Mouse (Mus musculus) CH12.LX (cell line): ENCODE results near the gene Srgap1. TPM values are rescaled to one million over a fixed set of nuclear protein-coding genes. Genes with fewer than 3 reads are reported as not detected.

Source experiments
- DNase-seq: peaks from one replicate; pipeline ENCODE4 v3.0.0-alpha.2; 2013; ENCODE audit errors: extremely low read depth
- H3K27ac ChIP-seq: 2 replicates; pipeline ENCODE4 v1.5.1; 2012; ENCODE audit warnings: low read depth, mild to moderate bottlenecking, control low read depth, moderate library complexity; ENCODE audit not compliant: insufficient read depth
- H3K27me3 ChIP-seq: replicated peaks from 2 replicates; pipeline ENCODE3; 2012; ENCODE audit warnings: inconsistent platforms
- H3K36me3 ChIP-seq, 2 experiments: replicated peaks in 1 of 2; 2 replicates each; pipeline versions ENCODE3 to v1.6.1; 2012; ENCODE audit warnings: inconsistent platforms in 1 of 2, low read length in 1 of 2, mild to moderate bottlenecking in 1 of 2, mixed read lengths in 1 of 2, moderate library complexity in 1 of 2; ENCODE audit not compliant: control insufficient read depth in 1 of 2, insufficient read depth in 1 of 2
- H3K4me1 ChIP-seq, 2 experiments: 2 replicates each; pipeline ENCODE4 v1.6.1; 2012; ENCODE audit warnings: inconsistent platforms in 1 of 2, moderate library complexity in 1 of 2; ENCODE audit not compliant: insufficient read depth in 2 of 2, control insufficient read depth in 1 of 2
- H3K4me2 ChIP-seq: 2 replicates; pipeline ENCODE4 v1.6.1; 2012; ENCODE audit warnings: low read depth, mild to moderate bottlenecking, control low read depth; ENCODE audit not compliant: poor library complexity, insufficient read depth, severe bottlenecking
- H3K4me3 ChIP-seq, 3 experiments: fragments of 150-350 bp in 1 of 3; sonication (generic) in 1 of 3; replicated peaks in 1 of 3; 2 replicates each; pipeline versions ENCODE3 to v1.5.1; 2011 to 2012; ENCODE audit warnings: low read depth in 2 of 3, low read length in 2 of 3, mild to moderate bottlenecking in 2 of 3, moderate library complexity in 2 of 3, control low read depth in 1 of 3, improper control_type of control experiment in 1 of 3, inconsistent platforms in 1 of 3, mixed read lengths in 1 of 3; ENCODE audit not compliant: poor library complexity in 1 of 3
- H3K79me2 ChIP-seq: replicated peaks from 2 replicates; pipeline ENCODE4 v1.6.1; 2012; ENCODE audit warnings: mild to moderate bottlenecking, moderate library complexity; ENCODE audit not compliant: control insufficient read depth, poor library complexity, insufficient read depth, severe bottlenecking; ENCODE audit errors: extremely low read depth
- H3K9ac ChIP-seq: 2 replicates; pipeline ENCODE4 v1.6.1; 2012; ENCODE audit warnings: low read depth, mild to moderate bottlenecking, control low read depth, moderate library complexity; ENCODE audit not compliant: insufficient read depth
- H3K9me3 ChIP-seq: replicated peaks from 2 replicates; pipeline ENCODE3; 2012; ENCODE audit warnings: low read length, inconsistent platforms, mixed read lengths
- BHLHE40 ChIP-seq: IDR thresholded peaks from 2 replicates; pipeline ENCODE4 v1.6.1; 2011; ENCODE audit warnings: mild to moderate bottlenecking, low read depth, low read length, improper control_type of control experiment
- E2F4 ChIP-seq: IDR thresholded peaks from 2 replicates; pipeline ENCODE4 v1.6.1; 2011; ENCODE audit warnings: low read depth, low read length, improper control_type of control experiment; ENCODE audit not compliant: insufficient replicate concordance
- ELF1 ChIP-seq: IDR thresholded peaks from 2 replicates; pipeline ENCODE4 v1.6.1; 2014; ENCODE audit warnings: low read depth, mild to moderate bottlenecking, inconsistent platforms, low read length, improper control_type of control experiment
- EP300 ChIP-seq: IDR thresholded peaks from 2 replicates; pipeline ENCODE4 v1.6.1; 2011; ENCODE audit warnings: low read length, improper control_type of control experiment
- ETS1 ChIP-seq: conservative IDR thresholded peaks from 2 replicates; pipeline ENCODE4 v1.6.1; 2012; ENCODE audit warnings: low read depth, mild to moderate bottlenecking, inconsistent platforms, low read length, improper control_type of control experiment, moderate library complexity
- HCFC1 ChIP-seq: IDR thresholded peaks from 2 replicates; pipeline ENCODE4 v1.6.1; 2012; ENCODE audit warnings: low read depth, mild to moderate bottlenecking, inconsistent platforms, low read length, improper control_type of control experiment
- IRF4 ChIP-seq: IDR thresholded peaks from 2 replicates; pipeline ENCODE4 v1.6.1; 2014; ENCODE audit warnings: low read depth, mild to moderate bottlenecking, inconsistent platforms, low read length, improper control_type of control experiment
- JUN ChIP-seq: IDR thresholded peaks from 2 replicates; pipeline ENCODE4 v1.6.1; 2011; ENCODE audit warnings: low read depth, mild to moderate bottlenecking, low read length, improper control_type of control experiment, moderate library complexity; ENCODE audit not compliant: insufficient read depth
- JUND ChIP-seq: conservative IDR thresholded peaks from 2 replicates; pipeline ENCODE4 v1.6.1; 2011; ENCODE audit warnings: low read depth, low read length, improper control_type of control experiment
- MAFK ChIP-seq: IDR thresholded peaks from 2 replicates; pipeline ENCODE4 v1.6.1; 2011; ENCODE audit warnings: low read length, improper control_type of control experiment; ENCODE audit not compliant: insufficient replicate concordance
- MEF2A ChIP-seq: IDR thresholded peaks from 2 replicates; pipeline ENCODE4 v1.6.1; 2014; ENCODE audit warnings: low read depth, mild to moderate bottlenecking, inconsistent platforms, low read length, improper control_type of control experiment, borderline replicate concordance
- POLR2AphosphoS2 ChIP-seq: IDR thresholded peaks from 2 replicates; pipeline ENCODE4 v1.6.1; 2011; ENCODE audit warnings: low read depth, low read length, improper control_type of control experiment
- RAD21 ChIP-seq: IDR thresholded peaks from 2 replicates; pipeline ENCODE4 v1.6.1; 2011; ENCODE audit warnings: low read depth, mild to moderate bottlenecking, low read length, improper control_type of control experiment, moderate library complexity
- RCOR1 ChIP-seq: conservative IDR thresholded peaks from 2 replicates; pipeline ENCODE4 v1.6.1; 2012; ENCODE audit warnings: low read depth, mild to moderate bottlenecking, inconsistent platforms, low read length, improper control_type of control experiment
- TBP ChIP-seq: conservative IDR thresholded peaks from 2 replicates; pipeline ENCODE4 v1.6.1; 2011; ENCODE audit warnings: low read depth, low read length, improper control_type of control experiment
- TCF12 ChIP-seq: IDR thresholded peaks from 2 replicates; pipeline ENCODE4 v1.6.1; 2014; ENCODE audit warnings: low read depth, mild to moderate bottlenecking, inconsistent platforms, low read length, improper control_type of control experiment
- UBTF ChIP-seq: IDR thresholded peaks from 2 replicates; pipeline ENCODE4 v1.6.1; 2012; ENCODE audit warnings: low read depth, mild to moderate bottlenecking, inconsistent platforms, low read length, improper control_type of control experiment, moderate library complexity
- ZKSCAN1 ChIP-seq: IDR thresholded peaks from 2 replicates; pipeline ENCODE4 v1.6.1; 2012; ENCODE audit warnings: low read depth, inconsistent platforms, low read length, improper control_type of control experiment, borderline replicate concordance
- dilution Hi-C: fragments of 300-500 bp; cut with MboI; formaldehyde crosslinking; loops from 2 replicates; pipeline ENCODE4 v1.14.3; 2020; ENCODE audit warnings: low sequenced_read_pairs; ENCODE audit not compliant: extremely low pct_unique_long_range_greater_than_20kb, extremely low pct_ligation_motif_present
- in situ Hi-C: fragments of 300-500 bp; cut with MboI; formaldehyde crosslinking; loops from 3 replicates; pipeline ENCODE4 v1.14.3; 2019; ENCODE audit warnings: low sequenced_read_pairs, low pct_ligation_motif_present, low pct_unique_long_range_greater_than_20kb, mixed read lengths
- polyA plus RNA-seq: library from polyadenylated mRNA; unstranded; fragments of >175 nt; gene quantifications from 2 replicates; pipeline ENCODE4 v1.2.1, GENCODE M21; 2012; ENCODE audit warnings: low read depth; ENCODE audit not compliant: insufficient read length
- total RNA-seq, 2 experiments: library from RNA; depleted of rRNA; stranded (reverse); fragments of 300-350 nt in 1 of 2; fragments of >200 nt in 1 of 2; gene quantifications; 2 replicates each; pipeline ENCODE4 v1.2.3; 2012 to 2014

Srgap1 gene
- total and polyA plus RNA-seq, 3 experiments = not detected

GRCm38 (mm10) chr10:121781159-121781558, 266.0 kb downstream of the Srgap1 start:
- no peak overlapping the region for H3K4me2 ChIP-seq
- in situ Hi-C loops (no loop called here), dilution Hi-C loops (no loop called here)
- no peaks in the 10 kb centered on the region for H3K36me3 ChIP-seq
- no peak overlapping the region for H3K9ac ChIP-seq
- no peak overlapping the region for H3K4me3 ChIP-seq
- TF ChIP-seq E2F4 (no peak), MAFK (no peak), MEF2A (no peak), ETS1 (no peak), TBP (no peak), BHLHE40 (peak; percentile 67)
- H3K79me2 ChIP-seq = no peaks in the 10 kb centered on the region
- no peaks in the 10 kb centered on the region for H3K27me3 ChIP-seq
- no peaks in the 10 kb centered on the region for H3K9me3 ChIP-seq
- no peak overlapping the region for H3K27ac ChIP-seq
- no peak for DNase-seq
- peaks cover 8 to 22% of the 10 kb centered on the region in 2 experiments for H3K4me1 ChIP-seq

DNA sequence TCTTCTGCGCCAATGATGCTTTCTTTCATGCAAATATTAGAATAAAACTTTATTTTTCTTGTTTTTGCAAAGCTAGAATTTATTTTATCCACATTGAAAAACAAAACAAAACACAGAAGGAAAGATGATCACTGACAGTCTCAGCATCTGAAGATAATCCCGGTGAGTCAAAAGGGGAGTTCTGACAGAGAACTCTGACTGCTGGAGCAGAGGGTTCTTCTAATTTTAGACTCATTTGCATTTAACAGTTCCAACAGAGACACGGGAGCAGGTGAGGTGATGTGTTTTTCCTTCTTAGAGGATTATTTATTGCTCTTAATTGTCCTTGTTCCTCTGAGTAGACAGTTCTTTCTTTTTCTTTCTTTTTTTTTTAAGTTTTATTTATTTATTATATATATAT, 271.1 kb downstream of the Srgap1 start:
- TF ChIP-seq TBP = no peak
- TF ChIP-seq RAD21 = no peak
- TF ChIP-seq EP300 = peak; percentile 88
- TF ChIP-seq ZKSCAN1 = no peak
- TF ChIP-seq IRF4 = peak; percentile 90
- TF ChIP-seq HCFC1 = no peak
- no peak for TF ChIP-seq POLR2AphosphoS2
- peak; percentile 26; the same call in 1 of the 2 replicates for TF ChIP-seq TCF12
- TF ChIP-seq BHLHE40 = peak; percentile 76
- peak; percentile 91 for TF ChIP-seq JUND
- no peak for TF ChIP-seq UBTF
- peak; percentile 55 for TF ChIP-seq ETS1
- no peak for TF ChIP-seq ELF1
- 0 out of 2 replicates have a peak, but pooled peaks have one; percentile 40 for TF ChIP-seq JUN
- TF ChIP-seq MEF2A = peak; percentile 95
- TF ChIP-seq RCOR1 = 0 out of 2 replicates have a peak, but pooled peaks have one; percentile 66
- TF ChIP-seq MAFK = no peak
- no peaks in the 10 kb centered on the region for H3K36me3 ChIP-seq
- dilution Hi-C loops = no loop called here

More for the DNA sequence above, 271.1 kb downstream of the Srgap1 start:
- no peaks in the 10 kb centered on the region for H3K9me3 ChIP-seq
- no peak overlapping the region for H3K27ac ChIP-seq
- no peaks in the 10 kb centered on the region for H3K79me2 ChIP-seq
- H3K9ac ChIP-seq = no peak overlapping the region
- peak; percentile 69 for DNase-seq
- H3K4me2 ChIP-seq = peak overlapping the region; percentile 22
- no peaks in the 10 kb centered on the region for H3K27me3 ChIP-seq
- in situ Hi-C loops = no loop called here
- peaks cover 10 to 26% of the 10 kb centered on the region in 2 experiments; a peak in 3 of 4 replicates for H3K4me1 ChIP-seq
- H3K4me3 ChIP-seq = no peak overlapping the region
